Mouse (Mus musculus) frontal cortex, adult 2 months (tissue): Measurements from ENCODE around the gene Klf16. TPM values are rescaled to one million over a fixed set of nuclear protein-coding genes. Genes with fewer than 3 reads are reported as not detected.

Experiments used
- DNase-seq, 2 experiments: peaks; one replicate each; pipeline ENCODE4 v3.0.0; 2022; ENCODE audit warnings: low spot score in 1 of 2; ENCODE audit errors: extremely low spot score in 1 of 2
- polyA plus RNA-seq: library from polyadenylated mRNA; depleted of rRNA; stranded (reverse); fragments of >200 nt; gene quantifications from 2 replicates; pipeline ENCODE4 v1.2.3, GENCODE M21; 2012

Klf16 gene
- polyA plus RNA-seq, 1 experiment = 37.9 TPM

DNA sequence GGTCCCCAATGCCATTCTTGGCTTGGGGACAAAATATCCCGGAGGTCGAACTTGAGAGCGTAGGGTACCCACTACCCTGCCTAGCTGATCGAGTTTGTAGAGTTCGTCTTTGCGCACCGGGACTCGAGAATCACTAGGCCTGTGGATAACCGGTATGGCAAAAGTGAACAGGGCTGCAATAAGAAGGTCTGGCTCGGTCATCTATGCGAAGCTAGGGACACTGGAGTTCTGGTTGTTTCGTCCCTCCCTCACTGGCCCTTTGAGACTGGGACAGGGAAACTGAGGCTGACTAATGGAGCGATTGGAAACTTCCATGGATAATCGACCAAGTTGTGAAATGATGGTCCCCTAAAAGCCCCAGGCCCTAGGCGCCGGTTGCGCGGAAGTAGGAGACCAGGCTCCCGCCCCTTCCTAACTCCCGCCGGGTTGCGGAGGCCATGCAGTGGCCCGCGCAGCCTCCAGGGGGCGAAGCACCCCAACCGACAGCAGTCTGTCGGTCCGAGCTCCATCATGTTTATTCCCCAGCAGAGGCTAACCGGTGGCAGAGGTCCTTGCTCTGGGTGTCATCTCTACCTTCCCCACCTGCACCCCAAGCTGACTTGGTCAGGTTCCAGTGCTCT, 1.1 kb upstream of the Klf16 start:
- peak in 1 of 2 experiments; percentile 67 for DNase-seq

- peak in 1 of 2 experiments; percentile 49 for DNase-seq
Measured at GRCm38 (mm10) chr10:80576351-80577194, 548 bp downstream of the Klf16 start.

DNA sequence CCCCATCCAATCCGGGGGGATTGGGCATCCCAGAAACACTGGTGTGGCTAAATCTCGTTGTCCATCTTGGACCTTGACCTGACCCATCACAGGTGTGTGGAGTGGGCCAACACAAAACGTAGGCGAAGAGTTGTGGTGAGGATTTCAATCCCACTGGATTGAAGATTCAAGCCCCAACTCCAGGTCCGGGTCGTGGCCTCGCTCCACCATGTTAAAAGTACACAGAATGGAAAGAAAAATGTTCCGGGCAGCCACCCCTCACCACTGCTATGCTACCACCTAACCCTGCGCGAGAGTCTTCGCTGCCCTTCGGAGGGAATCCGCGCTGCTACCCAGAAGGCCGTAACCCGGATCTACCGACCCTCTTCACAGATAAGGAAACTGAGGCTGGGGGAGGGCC, 1.2 kb downstream of the Klf16 start:
- no peak for DNase-seq

DNA sequence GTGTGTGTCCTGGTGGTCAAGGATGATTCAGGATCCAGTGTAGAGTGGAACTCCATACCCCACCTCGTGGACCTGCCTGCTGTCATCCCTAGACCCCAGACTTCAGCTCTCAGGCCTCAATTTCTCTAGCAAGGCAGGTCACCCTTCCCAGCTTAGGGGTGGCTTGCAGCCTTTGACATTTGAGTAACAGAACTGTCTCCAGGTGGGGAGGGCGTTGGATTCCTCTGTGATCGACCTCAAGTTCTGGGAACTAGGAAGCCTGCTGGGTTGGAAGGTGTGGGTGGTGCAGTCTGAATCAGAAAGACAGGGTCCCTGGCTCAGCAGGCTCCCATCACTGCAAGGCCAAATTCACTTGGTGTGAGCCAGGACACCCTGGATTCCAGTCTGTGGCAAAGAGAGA, 2.2 kb downstream of the Klf16 start:
- peak in 1 of 2 experiments; percentile 52 for DNase-seq

- DNase-seq = peak in 1 of 2 experiments; percentile 77
Measured at GRCm38 (mm10) chr10:80573944-80574343, 3.2 kb downstream of the Klf16 start.

- no peak for DNase-seq
Measured at GRCm38 (mm10) chr10:80572477-80572876, 4.6 kb downstream of the Klf16 start.

DNA sequence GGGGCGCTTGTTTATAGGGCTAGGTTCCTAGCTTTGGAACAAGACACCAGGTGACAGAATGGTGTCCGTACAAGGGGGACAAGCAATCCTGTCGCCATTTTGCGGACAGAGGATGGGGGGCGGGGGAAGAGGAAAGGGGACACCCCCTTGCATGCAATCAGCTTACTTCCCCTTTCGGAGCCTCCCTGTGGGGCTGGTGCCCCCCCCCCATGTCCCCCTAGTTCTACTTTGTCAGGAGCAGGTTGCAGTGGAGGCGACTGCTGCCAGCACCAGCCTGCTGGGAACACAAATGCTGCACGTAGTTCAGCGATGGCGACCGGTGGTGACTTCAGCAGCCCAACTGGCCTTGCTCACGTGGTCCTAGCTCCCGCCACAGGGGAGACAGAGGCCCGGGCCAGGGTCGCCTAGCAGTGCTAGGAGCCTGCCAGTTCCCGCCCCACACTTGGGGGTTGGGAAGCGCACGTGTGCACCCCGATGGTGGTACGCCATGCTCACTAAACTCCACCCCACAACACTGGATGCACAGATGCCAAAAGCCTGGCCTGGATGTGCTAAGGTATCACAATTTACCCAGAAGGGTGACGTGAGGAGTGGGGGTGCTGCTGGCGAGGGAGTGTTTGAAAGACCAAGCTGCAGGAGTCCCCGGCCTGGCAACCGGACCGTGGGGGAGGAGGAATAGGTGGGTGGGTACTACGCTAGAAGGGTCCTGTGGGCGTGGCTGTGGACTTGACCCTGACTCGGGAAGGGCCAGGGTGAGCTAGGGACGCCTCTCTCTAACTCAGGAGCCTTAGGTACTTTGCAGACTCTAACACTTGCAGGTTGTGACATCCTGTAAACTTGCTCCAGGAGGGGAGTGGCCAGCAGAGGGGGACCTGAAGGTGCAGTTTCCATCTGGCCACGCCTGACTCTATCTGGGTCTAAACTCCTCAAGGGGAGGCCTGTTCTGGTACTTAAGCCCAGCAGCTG, 6.0 kb downstream of the Klf16 start:
- peak in 1 of 2 experiments; percentile 38 for DNase-seq

GRCm38 (mm10) chr10:80570419-80570818, 6.7 kb downstream of the Klf16 start:
- DNase-seq = no peak

GRCm38 (mm10) chr10:80569664-80570066, 7.5 kb downstream of the Klf16 start:
- no peak for DNase-seq

DNA sequence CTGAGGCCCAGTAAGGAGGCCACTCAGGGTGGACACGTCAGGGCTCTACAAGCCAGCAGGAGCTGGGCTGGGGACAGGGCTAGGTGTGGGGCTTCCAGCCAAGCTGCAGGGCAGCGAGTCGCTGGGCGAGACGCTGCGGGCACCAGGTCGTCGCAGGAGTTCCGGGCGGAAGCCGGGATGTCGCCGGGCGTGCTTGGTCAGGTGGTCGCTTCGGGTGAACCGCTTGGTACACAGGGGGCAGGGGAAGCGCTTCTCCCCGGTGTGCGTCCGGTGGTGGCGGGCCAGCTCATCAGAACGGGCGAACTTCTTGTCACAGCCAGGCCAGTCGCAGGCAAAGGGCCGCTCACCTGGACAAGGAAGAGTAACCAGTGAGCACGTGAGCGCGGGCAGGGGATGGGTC, 8.2 kb downstream of the Klf16 start:
- no peak for DNase-seq

DNA sequence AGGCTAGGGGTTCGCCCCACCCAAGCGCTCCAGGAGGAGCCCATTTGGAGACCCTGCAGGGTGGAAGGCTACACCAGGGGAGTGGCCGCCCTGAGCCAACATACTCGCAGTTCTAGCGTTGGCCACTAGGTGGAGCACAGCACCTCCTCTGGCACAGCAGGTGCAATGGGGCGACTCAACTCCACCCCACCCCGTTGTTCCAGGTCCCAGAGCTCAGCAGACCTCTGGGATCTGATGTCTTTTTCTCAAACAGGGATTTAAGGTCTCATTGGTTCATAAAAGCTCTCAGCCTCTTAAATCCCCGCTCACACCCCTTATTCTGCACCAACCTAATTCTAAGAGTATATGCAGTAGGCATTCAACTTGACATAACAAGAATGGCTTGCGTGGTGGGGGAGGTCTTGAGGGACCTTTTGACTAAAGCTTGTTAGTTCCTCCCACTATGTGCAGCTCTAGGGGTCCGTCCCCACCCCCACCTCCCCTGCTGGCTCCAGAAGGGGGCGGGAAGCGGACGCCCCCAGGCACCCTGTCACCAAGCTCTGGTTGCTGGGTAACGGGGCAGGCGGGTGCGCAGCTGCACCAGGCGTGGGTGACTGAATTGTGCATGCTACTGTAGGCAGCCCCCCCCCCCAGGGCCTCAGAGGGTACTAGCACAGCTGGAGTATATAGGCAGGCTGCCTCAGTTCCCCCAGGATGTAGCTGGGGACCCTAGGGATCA, 10.6 kb downstream of the Klf16 start:
- peak; percentile 80 to 96 for DNase-seq

DNA sequence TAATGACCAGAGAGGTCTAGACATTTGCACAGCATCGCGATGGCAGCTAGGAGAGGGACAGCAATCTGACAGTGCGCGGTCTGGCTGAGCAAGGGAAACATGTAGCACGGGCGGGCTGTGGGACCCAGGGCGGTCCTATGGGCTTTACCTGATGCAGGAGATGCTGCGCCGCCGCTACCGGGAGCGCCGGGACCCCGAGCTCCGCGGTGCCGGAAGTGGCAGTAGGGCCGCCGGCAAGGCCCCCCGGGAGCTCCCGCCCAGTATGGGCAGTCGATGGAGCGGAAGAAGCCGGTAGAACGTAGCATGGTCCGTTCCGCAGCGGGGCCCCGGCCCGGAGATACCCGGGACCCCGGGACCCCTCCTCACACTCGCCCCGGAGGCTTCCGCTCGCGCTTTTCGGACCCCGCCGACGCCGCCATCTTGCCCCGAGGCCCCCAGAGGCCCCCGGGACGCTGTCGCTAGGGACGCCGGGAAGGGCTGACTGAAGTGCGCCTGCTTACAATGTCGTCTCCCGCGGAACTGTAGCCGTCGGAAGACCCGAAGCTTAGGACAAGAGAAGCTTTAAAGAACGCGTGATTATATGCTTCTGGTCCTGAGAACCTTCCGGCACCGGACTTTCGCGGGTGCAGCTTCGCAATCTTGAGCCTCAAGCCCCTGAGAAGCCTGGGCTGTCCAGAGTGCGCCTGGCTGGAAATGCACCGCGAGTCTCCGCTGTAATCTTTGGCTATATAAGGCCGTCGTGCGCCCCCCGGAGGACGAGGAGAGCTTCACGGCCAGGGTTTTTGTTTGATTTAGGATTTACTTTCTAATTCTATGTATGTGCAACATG, 15.8 kb downstream of the Klf16 start, which contains the start of gene Rexo1:
TSS of gene Rexo1 (minus strand) at position 445 of the 829 bp plus-strand sequence.
- DNase-seq = peak; percentile 83 to 96

- DNase-seq = no peak
Measured at GRCm38 (mm10) chr10:80560621-80561020, 16.5 kb downstream of the Klf16 start.

GRCm38 (mm10) chr10:80559431-80559830, 17.7 kb downstream of the Klf16 start:
- no peak for DNase-seq

- DNase-seq = peak in 1 of 2 experiments; percentile 85
Measured at GRCm38 (mm10) chr10:80557346-80557965, 19.7 kb downstream of the Klf16 start.

DNA sequence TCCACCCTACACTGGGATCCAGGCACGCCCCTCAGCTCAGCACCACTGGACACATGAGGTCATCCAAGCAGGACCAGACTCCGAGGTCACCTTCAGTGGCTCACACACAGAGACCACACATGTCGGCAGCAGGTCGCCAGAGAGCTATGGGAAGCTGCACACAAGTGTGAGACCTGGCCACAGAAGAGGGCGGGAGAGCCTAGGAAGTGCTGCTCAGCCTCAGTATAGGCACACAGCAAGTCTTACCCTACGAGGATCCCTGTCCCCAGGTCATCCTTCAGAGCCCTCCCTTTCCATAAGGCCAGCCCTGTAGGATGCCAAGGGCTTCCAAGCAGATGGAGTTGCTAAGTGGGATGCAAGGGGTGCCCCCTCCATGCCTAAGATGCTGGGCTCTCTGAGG, 23.1 kb downstream of the Klf16 start:
- DNase-seq = no peak

DNA sequence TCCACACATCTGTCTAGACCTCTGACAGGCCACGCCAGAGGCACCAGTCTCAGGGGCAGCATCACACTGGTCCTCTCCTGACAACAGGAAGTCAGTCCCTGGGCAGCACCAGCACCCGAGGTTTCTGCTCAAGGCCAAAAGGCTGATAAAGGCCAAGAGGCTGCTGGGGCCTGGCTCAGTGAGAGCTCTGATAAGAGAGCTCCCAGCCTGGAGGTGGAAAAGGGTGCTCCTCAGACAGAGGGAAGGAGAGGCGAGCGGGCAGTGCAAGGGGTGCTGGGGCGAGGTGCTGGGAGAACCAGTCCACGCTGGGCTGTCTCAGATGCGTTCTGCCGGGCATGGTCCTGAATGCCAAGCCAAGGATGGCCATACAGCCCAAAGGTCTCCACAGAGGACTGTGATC, 23.5 kb downstream of the Klf16 start:
- DNase-seq = no peak

DNA sequence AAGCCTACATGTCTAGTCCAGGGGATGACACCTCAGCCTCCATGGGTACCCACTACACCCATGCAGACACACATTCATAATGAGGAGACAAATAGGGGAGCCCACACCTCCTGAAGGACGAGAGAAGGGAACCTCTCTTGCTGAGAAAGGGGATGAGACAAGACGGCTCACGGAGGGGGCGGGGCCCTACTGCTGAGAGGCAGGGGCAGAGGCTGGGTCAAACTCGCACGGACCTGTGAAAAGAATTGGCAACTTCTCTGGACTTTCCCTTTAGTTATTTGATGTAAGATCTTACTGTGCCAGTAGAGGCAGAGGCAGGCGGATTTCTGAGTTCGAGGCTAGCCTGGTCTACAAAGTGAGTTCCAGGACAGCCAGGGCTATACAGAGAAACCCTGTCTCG, 24.8 kb downstream of the Klf16 start:
- no peak for DNase-seq

DNA sequence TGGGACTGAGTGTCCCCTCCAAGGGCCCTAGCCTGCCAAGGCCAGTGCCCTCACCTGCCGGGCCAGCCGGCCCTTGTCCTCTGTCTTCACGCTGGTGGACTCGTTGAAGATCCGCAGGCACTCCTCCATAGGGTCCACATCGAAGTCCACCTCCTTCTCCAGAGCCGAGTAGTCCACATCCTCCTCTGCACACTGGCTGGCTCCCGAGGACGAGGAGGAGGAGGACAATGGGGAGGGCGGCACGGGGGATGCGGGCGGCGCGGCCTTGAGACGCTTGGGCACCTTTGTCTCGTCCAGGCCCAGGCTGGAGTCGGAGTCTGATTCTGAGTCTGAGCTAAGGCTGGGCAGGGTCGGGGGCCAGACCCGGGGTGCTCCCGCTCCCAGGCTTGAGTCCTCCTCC, 27.8 kb downstream of the Klf16 start:
- DNase-seq = no peak
